Mouse (Mus musculus): ENCODE results near the gene Cox17.
A peak's percentile ranks its signal among the peaks of the same experiment; 100 is the strongest.

Gene Cox17

GRCm38 (mm10) chr16:38372876-38373275 lies 26.1 kb downstream of the Cox17 start:
- no peak for DNase-seq (ENCODE audit: low read depth, low spot score)
- no peaks in the 10 kb centered on the region for H3K36me3 ChIP-seq (ENCODE audit: control insufficient read depth, insufficient read depth, low read length, poor library complexity, severe bottlenecking)
- H3K27me3 ChIP-seq (ENCODE audit: control insufficient read depth, insufficient read depth, low read length, poor library complexity, severe bottlenecking), result no peaks in the 10 kb centered on the region

DNA sequence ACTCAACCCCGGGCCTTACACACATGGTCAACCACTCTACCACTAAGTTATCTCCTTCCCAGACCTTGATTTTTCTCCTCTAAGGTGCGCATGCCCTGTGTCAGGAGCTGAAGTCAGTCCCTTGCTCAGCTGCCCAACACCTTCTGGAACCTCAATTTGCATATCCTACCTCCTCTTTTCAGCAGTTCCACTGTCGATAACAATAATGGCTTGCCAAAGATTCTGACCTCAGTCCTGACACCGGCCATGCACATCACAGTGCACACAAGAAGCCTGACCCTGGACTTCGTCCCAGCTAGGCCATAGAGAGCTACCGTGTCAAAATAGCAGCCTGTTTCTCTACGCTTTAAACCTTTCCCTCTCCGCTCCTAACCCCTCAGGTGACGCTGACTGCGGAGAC lies 26.6 kb downstream of the Cox17 start:
- DNase-seq (ENCODE audit: low read depth, low spot score), result no peak
- H3K27me3 ChIP-seq (ENCODE audit: control insufficient read depth, insufficient read depth, low read length, poor library complexity, severe bottlenecking), result no peaks in the 10 kb centered on the region
- no peaks in the 10 kb centered on the region for H3K36me3 ChIP-seq (ENCODE audit: control insufficient read depth, insufficient read depth, low read length, poor library complexity, severe bottlenecking)

- no peak for DNase-seq (ENCODE audit: low read depth, low spot score)
- Histone ChIP-seq H3K27me3 (ENCODE audit: control insufficient read depth, insufficient read depth, low read length, poor library complexity, severe bottlenecking) (no peaks in the 10 kb centered on the region), H3K36me3 (ENCODE audit: control insufficient read depth, insufficient read depth, low read length, poor library complexity, severe bottlenecking) (no peaks in the 10 kb centered on the region)
Observed at GRCm38 (mm10) chr16:38373941-38374340, 27.1 kb downstream of the Cox17 start.

DNA sequence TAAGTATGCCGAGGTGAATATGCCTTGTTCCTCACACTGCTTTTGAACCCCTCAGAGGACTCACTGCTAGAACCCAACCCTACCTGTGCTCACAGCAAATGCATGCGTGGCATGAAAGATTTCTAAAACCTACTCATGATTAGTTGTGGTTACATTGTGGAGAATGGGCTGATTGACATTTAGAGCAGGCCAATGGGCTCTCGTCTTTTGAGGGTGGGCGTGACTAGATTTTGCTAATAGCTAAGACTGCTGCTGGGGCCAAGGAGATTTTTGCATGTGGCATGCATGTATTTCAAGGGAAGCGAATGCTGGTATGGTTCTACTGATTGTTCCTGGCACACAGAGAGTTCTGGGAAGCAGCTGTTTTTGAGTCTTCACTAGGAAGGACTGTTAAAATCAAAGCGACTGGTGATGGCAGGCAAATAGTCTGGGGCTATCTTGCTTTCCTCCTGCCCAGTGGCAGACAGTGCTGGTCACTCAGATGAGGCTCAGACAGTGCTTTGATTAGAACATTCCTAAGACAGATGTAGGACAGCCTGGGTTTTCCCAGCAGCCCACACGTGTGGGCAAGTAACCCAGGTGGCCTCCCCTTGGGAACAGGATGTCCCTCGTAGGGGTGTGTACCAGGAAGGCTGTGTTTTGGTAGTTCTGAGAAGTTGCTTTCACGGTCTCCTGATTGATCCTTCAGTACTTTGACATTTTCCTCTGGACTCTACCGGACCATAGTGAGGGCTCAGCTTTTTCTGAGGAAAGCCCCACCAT lies 27.8 kb downstream of the Cox17 start:
- no peaks in the 10 kb centered on the region for H3K27me3 ChIP-seq (ENCODE audit: control insufficient read depth, insufficient read depth, low read length, poor library complexity, severe bottlenecking)
- DNase-seq (ENCODE audit: low read depth, low spot score), result peak; percentile 36
- H3K36me3 ChIP-seq (ENCODE audit: control insufficient read depth, insufficient read depth, low read length, poor library complexity, severe bottlenecking), result no peaks in the 10 kb centered on the region

DNA sequence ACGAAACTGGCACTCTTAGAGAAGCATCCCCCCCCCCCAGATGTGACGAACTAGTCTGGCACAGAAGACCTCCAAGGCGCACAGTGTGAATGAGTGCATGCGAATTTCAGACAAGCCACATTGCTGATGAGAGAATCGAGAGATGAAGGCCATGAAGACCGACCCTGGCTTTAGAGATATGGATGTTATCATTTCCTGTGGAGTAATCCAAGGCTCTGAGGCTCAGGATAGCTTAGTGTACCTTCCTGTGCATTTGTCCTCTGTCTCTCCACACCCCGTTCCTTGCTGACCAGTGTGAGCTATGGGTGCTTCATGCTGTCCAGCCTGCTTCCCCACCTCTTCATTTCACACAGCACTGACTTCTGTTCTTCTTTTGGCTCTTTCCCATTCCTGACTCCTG lies 28.4 kb downstream of the Cox17 start:
- H3K27me3 ChIP-seq (ENCODE audit: control insufficient read depth, insufficient read depth, low read length, poor library complexity, severe bottlenecking), result no peaks in the 10 kb centered on the region
- no peak for DNase-seq (ENCODE audit: low read depth, low spot score)
- H3K36me3 ChIP-seq (ENCODE audit: control insufficient read depth, insufficient read depth, low read length, poor library complexity, severe bottlenecking), result no peaks in the 10 kb centered on the region

GRCm38 (mm10) chr16:38376163-38376840 lies 29.5 kb downstream of the Cox17 start:
- no peaks in the 10 kb centered on the region for H3K27me3 ChIP-seq (ENCODE audit: control insufficient read depth, insufficient read depth, low read length, poor library complexity, severe bottlenecking)
- peak; percentile 66 for DNase-seq (ENCODE audit: low read depth, low spot score)
- no peaks in the 10 kb centered on the region for H3K36me3 ChIP-seq (ENCODE audit: control insufficient read depth, insufficient read depth, low read length, poor library complexity, severe bottlenecking)

DNA sequence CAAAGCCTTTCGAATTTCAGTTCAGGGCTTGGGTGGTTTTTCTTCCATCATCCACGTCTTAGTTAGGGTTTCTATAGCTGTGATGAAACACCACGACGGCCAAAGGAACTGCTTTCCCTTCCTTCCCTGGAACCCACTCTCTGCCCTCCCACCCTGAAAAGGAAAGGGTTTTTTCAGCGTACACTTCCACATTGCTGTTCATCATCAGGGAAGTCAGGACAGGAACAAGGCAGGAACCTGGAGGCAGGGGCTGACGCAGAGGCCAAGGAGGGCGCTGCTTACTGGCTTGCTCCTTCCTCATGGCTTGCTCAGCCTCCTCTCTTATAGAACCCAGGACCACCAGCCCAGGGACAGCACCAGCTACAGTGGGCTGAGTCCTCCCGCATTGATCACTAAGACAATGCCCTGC lies 30.1 kb downstream of the Cox17 start:
- Histone ChIP-seq H3K27me3 (ENCODE audit: control insufficient read depth, insufficient read depth, low read length, poor library complexity, severe bottlenecking) (no peaks in the 10 kb centered on the region), H3K36me3 (ENCODE audit: control insufficient read depth, insufficient read depth, low read length, poor library complexity, severe bottlenecking) (no peaks in the 10 kb centered on the region)
- DNase-seq (ENCODE audit: low read depth, low spot score), result no peak

DNA sequence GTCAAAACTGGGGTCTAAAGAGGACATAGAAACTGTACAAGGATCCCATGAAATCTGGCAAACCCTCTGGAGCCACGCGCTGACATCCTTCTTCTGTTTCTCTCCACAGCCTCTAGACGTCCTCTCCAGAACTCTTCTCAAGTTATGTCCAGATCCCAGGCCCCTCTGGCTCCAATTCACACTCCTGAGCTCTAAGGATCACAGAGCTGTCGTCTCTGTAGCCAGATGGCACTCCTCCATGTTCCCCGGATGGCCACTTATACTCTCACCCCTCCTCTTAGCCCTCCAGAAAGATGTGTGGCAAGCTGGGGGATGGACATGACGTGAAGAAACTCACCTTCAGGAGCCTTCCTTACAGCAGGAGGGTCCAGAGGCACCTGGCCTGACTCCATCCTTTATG lies 30.8 kb downstream of the Cox17 start:
- no peak for DNase-seq (ENCODE audit: low read depth, low spot score)
- H3K36me3 ChIP-seq (ENCODE audit: control insufficient read depth, insufficient read depth, low read length, poor library complexity, severe bottlenecking), result no peaks in the 10 kb centered on the region

DNA sequence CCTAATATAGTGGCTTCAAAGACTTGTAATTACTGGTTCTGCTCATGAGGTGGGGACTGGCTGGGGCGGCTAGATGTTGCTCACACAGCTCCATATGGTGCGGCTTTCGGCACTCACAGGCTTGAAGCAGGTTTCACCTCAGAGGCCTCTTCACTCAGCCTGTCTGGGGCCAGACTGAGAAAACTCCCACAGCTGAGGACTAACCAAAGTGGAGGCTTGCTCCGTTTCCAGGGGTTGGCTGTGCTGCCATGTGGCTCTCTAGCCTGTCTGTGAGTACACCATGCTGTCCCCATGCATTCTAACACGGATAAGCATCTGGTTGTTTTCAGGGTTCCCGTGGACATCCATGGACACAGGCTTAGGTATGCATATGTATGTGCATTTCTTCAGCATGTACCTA lies 31.8 kb downstream of the Cox17 start:
- H3K36me3 ChIP-seq (ENCODE audit: control insufficient read depth, insufficient read depth, low read length, poor library complexity, severe bottlenecking), result no peaks in the 10 kb centered on the region
- DNase-seq (ENCODE audit: low read depth, low spot score), result no peak
- no peaks in the 10 kb centered on the region for H3K27me3 ChIP-seq (ENCODE audit: control insufficient read depth, insufficient read depth, low read length, poor library complexity, severe bottlenecking)

More for the DNA sequence above, 30.8 kb downstream of the Cox17 start:
- no peaks in the 10 kb centered on the region for H3K27me3 ChIP-seq (ENCODE audit: control insufficient read depth, insufficient read depth, low read length, poor library complexity, severe bottlenecking)

DNA sequence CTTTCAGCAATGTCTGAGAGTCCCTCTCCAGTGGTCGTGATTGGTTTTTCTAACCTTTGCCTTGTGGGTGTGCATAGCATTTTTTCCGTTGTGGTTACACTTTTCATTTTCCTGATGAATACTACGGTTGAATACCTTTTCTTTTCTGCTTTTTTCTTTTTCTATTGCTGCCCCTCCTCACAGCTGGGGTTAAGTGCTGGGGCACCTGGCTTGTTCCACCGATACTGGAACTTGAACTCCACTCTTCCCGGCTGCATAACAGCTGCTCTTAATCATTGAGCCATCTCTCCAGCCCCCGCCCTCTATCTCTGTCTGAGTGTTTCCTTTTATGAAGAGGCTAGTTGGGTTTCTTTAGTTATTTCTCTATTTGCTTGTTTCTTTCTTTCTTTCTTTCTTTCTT lies 32.3 kb downstream of the Cox17 start:
- Histone ChIP-seq H3K36me3 (ENCODE audit: control insufficient read depth, insufficient read depth, low read length, poor library complexity, severe bottlenecking) (no peaks in the 10 kb centered on the region), H3K27me3 (ENCODE audit: control insufficient read depth, insufficient read depth, low read length, poor library complexity, severe bottlenecking) (no peaks in the 10 kb centered on the region)
- DNase-seq (ENCODE audit: low read depth, low spot score), result no peak

DNA sequence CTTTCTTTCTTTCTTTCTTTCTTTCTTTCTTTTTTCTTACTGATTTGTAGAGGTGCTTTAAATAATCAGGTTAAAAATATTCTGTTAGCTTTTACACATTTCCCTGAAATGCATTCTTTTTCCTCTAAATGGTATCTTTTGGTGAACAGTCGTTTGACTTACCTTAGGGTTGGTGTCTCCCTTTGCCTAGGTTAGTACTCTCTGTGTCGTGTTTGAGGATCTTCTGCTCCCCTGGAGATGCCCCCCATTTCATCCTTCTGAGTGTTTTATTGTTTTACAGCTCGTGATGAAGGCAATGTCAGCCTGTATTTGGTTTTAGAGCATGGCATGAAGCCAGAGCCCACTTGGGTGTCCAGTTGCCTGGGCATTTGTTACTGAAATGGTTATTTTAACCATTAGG lies 32.7 kb downstream of the Cox17 start:
- H3K36me3 ChIP-seq (ENCODE audit: control insufficient read depth, insufficient read depth, low read length, poor library complexity, severe bottlenecking), result no peaks in the 10 kb centered on the region
- DNase-seq (ENCODE audit: low read depth, low spot score), result no peak
- no peaks in the 10 kb centered on the region for H3K27me3 ChIP-seq (ENCODE audit: control insufficient read depth, insufficient read depth, low read length, poor library complexity, severe bottlenecking)

DNA sequence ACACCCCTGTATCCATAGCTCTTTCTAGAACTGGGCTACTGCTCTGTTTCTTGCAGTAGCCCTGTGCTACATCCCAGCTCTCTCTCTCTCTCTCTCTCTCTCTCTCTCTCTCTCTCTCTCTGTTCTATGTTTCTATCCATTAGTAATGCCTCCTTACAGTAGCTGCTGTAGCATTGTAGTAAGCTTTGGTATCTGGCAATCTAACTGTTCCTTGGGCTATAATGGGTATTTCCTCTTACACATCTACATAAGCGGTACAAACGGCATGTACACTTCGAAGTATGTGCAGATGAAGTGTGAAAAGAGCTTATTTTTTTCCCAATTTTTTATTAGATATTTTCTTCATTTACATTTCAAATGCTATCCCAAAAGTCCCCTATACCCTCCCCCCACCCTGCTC lies 33.1 kb downstream of the Cox17 start:
- no peaks in the 10 kb centered on the region for H3K27me3 ChIP-seq (ENCODE audit: control insufficient read depth, insufficient read depth, low read length, poor library complexity, severe bottlenecking)
- no peak for DNase-seq (ENCODE audit: low read depth, low spot score)
- H3K36me3 ChIP-seq (ENCODE audit: control insufficient read depth, insufficient read depth, low read length, poor library complexity, severe bottlenecking), result no peaks in the 10 kb centered on the region

- no peaks in the 10 kb centered on the region for H3K27me3 ChIP-seq (ENCODE audit: control insufficient read depth, insufficient read depth, low read length, poor library complexity, severe bottlenecking)
- no peaks in the 10 kb centered on the region for H3K36me3 ChIP-seq (ENCODE audit: control insufficient read depth, insufficient read depth, low read length, poor library complexity, severe bottlenecking)
- no peak for DNase-seq (ENCODE audit: low read depth, low spot score)
Observed at GRCm38 (mm10) chr16:38383683-38384082, 36.9 kb downstream of the Cox17 start.

- H3K36me3 ChIP-seq (ENCODE audit: control insufficient read depth, insufficient read depth, low read length, poor library complexity, severe bottlenecking), result no peaks in the 10 kb centered on the region
- DNase-seq (ENCODE audit: low read depth, low spot score), result no peak
- no peaks in the 10 kb centered on the region for H3K27me3 ChIP-seq (ENCODE audit: control insufficient read depth, insufficient read depth, low read length, poor library complexity, severe bottlenecking)
Observed at GRCm38 (mm10) chr16:38385184-38385634, 38.4 kb downstream of the Cox17 start.

DNA sequence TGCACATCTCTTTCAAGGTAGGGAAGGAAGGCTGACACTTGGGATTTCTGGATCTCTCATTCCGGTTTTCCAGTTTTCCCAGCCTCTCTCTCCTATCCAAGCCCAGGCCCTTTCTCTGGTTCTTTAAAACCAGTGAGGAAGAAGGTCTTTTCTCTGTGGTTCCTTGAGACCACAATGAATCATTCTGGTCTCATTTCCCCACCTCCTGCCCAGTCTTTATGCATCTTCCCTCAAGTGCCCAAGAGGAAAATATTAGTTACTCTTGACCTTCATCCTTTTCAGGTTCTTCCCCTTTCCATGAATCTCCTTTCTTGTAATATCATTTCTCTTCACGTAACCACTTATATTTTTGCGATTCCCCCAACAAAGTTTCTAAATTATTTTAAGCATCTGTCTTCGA lies 38.9 kb downstream of the Cox17 start:
- no peaks in the 10 kb centered on the region for H3K27me3 ChIP-seq (ENCODE audit: control insufficient read depth, insufficient read depth, low read length, poor library complexity, severe bottlenecking)
- no peaks in the 10 kb centered on the region for H3K36me3 ChIP-seq (ENCODE audit: control insufficient read depth, insufficient read depth, low read length, poor library complexity, severe bottlenecking)
- no peak for DNase-seq (ENCODE audit: low read depth, low spot score)

Data from splenic B cell, adult 2 months (primary cell).